Comparison of ENCODE assay signal across 8 mouse cellular contexts in genomic region chr9:25355806-25356205, GRCm38 (mm10).
A peak's percentile ranks its signal among the peaks of the same experiment; 100 is the strongest.
DNase-seq lines count a peak whose midpoint lies in the region; ATAC-seq lines count a peak whose summit lies in the region.

No protein-coding gene starts in this region.

- no peak for ATAC-seq in granulocyte monocyte progenitor cell, adult 5-6 weeks (replicated peaks; ENCODE audit: poor library complexity, severe bottlenecking)

- DNase-seq in adipocyte (ENCODE audit: low spot score): peak; percentile 16
- peak; percentile 91 for DNase-seq in brain, adult 2 months (ENCODE audit: low read depth, low spot score)
- peak; percentile 46 to 68 for DNase-seq in frontal cortex, postnatal 10 days (ENCODE audit: low spot score in 2 of 2)
- DNase-seq in layer of hippocampus, postnatal 36 days: peak; percentile 47 to 67
- no peak for DNase-seq in retina, postnatal 1 day
- DNase-seq in natural killer cell, adult 2 months (ENCODE audit: low spot score in 2 of 2): no peak
- no peak for DNase-seq in spleen, postnatal 14 days (ENCODE audit: low spot score in 2 of 2)

Comparison
In these comparisons a context has a peak if more than half of its experiments do, and no peak if none do; other contexts are left out.
1. DNase-seq: peak in adipocyte (single experiment), brain, adult 2 months (single experiment), frontal cortex, postnatal 10 days (2 of 2) and layer of hippocampus, postnatal 36 days (2 of 2); none in retina, postnatal 1 day (single experiment), natural killer cell, adult 2 months (0 of 2) and spleen, postnatal 14 days (0 of 2).